Mouse (Mus musculus): ENCODE data around the gene Pdyn.

Gene Pdyn

GRCm38 (mm10) chr2:129699484-129700158, at the start of gene Pdyn:
Gene Pdyn, minus strand, starts transcription at chr2:129699844.
- DNase-seq (ENCODE audit: low spot score) = no peak

- DNase-seq (ENCODE audit: low spot score) = no peak
Observed at GRCm38 (mm10) chr2:129742016-129742415, 42.4 kb upstream of the Pdyn start.

- DNase-seq (ENCODE audit: low spot score) = no peak
Observed at GRCm38 (mm10) chr2:129740515-129740914, 40.9 kb upstream of the Pdyn start.

- no peak for DNase-seq (ENCODE audit: low spot score)
Observed at GRCm38 (mm10) chr2:129734031-129734430, 34.4 kb upstream of the Pdyn start.

GRCm38 (mm10) chr2:129729681-129730080, 30.0 kb upstream of the Pdyn start:
- DNase-seq (ENCODE audit: low spot score) = no peak

- DNase-seq (ENCODE audit: low spot score) = peak; percentile 21
Observed at GRCm38 (mm10) chr2:129715671-129716070, 16.0 kb upstream of the Pdyn start.

- DNase-seq (ENCODE audit: low spot score) = no peak
Observed at GRCm38 (mm10) chr2:129713026-129713544, 13.4 kb upstream of the Pdyn start.

GRCm38 (mm10) chr2:129696059-129696458, 3.6 kb downstream of the Pdyn start:
- DNase-seq (ENCODE audit: low spot score) = no peak

- no peak for DNase-seq (ENCODE audit: low spot score)
Observed at GRCm38 (mm10) chr2:129694303-129694702, 5.3 kb downstream of the Pdyn start.

- no peak for DNase-seq (ENCODE audit: low spot score)
Observed at GRCm38 (mm10) chr2:129692694-129693093, 7.0 kb downstream of the Pdyn start.

- DNase-seq (ENCODE audit: low spot score) = no peak
Observed at GRCm38 (mm10) chr2:129689694-129690093, 9.9 kb downstream of the Pdyn start.

GRCm38 (mm10) chr2:129688036-129688625, 11.5 kb downstream of the Pdyn start:
- DNase-seq (ENCODE audit: low spot score) = no peak

GRCm38 (mm10) chr2:129686908-129687307, 12.7 kb downstream of the Pdyn start:
- DNase-seq (ENCODE audit: low spot score) = peak; percentile 32

- no peak for DNase-seq (ENCODE audit: low spot score)
Observed at GRCm38 (mm10) chr2:129684014-129684413, 15.6 kb downstream of the Pdyn start.

- DNase-seq (ENCODE audit: low spot score) = no peak
Observed at GRCm38 (mm10) chr2:129680236-129680635, 19.4 kb downstream of the Pdyn start.

- no peak for DNase-seq (ENCODE audit: low spot score)
Observed at GRCm38 (mm10) chr2:129679066-129679465, 20.6 kb downstream of the Pdyn start.

- peak; percentile 66 for DNase-seq (ENCODE audit: low spot score)
Observed at GRCm38 (mm10) chr2:129677664-129678063, 22.0 kb downstream of the Pdyn start.

- DNase-seq (ENCODE audit: low spot score) = peak; percentile 62
Observed at GRCm38 (mm10) chr2:129674935-129675634, 24.6 kb downstream of the Pdyn start.

GRCm38 (mm10) chr2:129671911-129672310, 27.7 kb downstream of the Pdyn start:
- no peak for DNase-seq (ENCODE audit: low spot score)

GRCm38 (mm10) chr2:129662484-129662883, 37.2 kb downstream of the Pdyn start:
- DNase-seq (ENCODE audit: low spot score) = no peak

GRCm38 (mm10) chr2:129660020-129660419, 39.6 kb downstream of the Pdyn start:
- DNase-seq (ENCODE audit: low spot score) = no peak

GRCm38 (mm10) chr2:129658796-129659195, 40.8 kb downstream of the Pdyn start:
- DNase-seq (ENCODE audit: low spot score) = no peak

- DNase-seq (ENCODE audit: low spot score) = no peak
Observed at GRCm38 (mm10) chr2:129655033-129655432, 44.6 kb downstream of the Pdyn start.

Measured in testis, postnatal 14 days (tissue).